Mouse (Mus musculus) mouse trophoblast stem cell (cell line): ENCODE measurements at regions not wholly inside any gene's neighbourhood (a gene's known extent, or its start where the extent isn't known, plus 50 kb on each side); places are given as distances from the start of the nearest gene placed in this dataset.

ENCODE experiments used
- in situ Hi-C, 2 experiments: fragments of 300-500 bp; cut with MseI, MboI; formaldehyde crosslinking; loops; 2 replicates in 1 of 2; 3 replicates in 1 of 2; pipeline ENCODE4 v1.15.1; 2025

- in situ Hi-C loops, result no loop called here
Measured at GRCm38 (mm10) chr16:93078909-93079308, 253.0 kb upstream of the Runx1 start.

DNA sequence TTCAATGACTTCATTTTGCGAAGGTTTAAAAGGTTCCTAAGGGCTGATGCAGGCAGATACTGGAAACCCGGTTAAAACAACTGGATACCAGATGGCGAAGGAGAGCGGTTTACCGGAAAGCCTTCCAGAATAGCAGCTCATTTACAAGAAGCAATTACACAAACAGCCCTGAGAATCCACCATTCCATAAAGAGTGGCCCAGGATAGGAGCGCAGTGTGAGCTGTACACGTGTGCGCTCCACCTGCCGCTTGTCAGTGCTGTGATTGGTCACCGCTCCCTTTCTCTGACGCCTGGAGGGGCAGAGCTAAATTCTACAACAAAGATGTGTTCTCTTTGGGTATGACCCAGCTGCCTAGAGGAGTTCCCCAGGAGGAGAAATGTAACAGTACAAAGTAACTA is 249.5 kb upstream of the Runx1 start:
- in situ Hi-C loops, result no loop called here

GRCm38 (mm10) chr16:93072156-93072555 is 246.2 kb upstream of the Runx1 start:
- in situ Hi-C loops, result no loop called here

GRCm38 (mm10) chr16:93071726-93072125 is 245.8 kb upstream of the Runx1 start:
- in situ Hi-C loops, result no loop called here

DNA sequence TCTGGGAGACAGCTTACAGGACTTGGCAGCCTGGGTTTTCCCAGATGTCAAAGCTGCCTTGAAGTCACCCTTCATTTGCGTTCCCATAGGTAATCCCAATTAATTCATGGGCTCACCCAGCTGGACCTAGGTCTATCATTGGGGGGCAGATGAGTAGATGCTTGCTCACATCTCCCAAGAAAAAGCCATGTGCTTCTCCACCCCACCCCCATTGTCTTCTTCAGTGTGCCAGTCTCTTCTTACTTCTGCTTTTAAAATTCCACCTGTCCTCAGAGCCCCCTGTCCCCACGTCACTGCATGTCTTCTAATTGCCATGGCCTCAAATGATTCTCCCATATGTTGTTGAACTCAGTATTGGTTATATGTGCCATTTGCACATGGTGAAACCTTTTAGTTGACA is 240.9 kb upstream of the Runx1 start:
- in situ Hi-C loops, result no loop called here

DNA sequence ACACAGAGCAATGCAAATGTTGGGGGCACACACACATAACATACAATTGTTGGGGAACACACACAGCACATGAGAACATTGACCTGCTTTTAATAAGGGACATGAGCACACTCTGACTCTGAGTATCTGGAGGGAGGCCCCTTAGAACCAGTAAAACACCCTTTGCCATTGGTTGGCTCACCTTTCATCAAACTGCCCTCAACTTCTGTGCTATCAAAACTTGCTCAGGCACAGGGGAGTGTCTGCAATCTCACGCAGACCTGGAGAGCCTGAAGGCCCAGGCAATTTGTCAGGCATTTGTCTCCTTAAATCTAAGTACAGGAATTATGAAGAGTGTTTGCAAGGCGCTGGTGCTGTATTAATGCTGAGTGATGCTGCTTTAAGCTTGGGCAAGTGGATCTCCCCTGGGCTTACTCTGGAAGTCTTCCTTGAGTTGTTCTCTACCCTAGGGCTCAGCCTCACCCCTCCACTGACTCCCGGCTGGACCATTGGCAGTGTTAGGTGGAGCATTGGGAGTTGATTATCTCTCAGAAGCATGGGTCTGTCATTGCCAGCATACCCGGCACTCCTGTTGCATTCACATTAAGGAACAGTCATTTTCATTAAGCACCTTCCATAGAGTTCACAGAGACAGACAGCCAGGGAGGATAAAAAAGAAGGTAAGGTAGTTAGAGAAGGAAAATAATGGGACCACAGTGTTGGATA is 235.7 kb upstream of the Runx1 start:
- in situ Hi-C loops, result no loop called here

- in situ Hi-C loops, result no loop called here
Measured at GRCm38 (mm10) chr16:93056295-93056694, 230.3 kb upstream of the Runx1 start.

- in situ Hi-C loops, result no loop called here
Measured at GRCm38 (mm10) chr16:93055545-93055944, 229.6 kb upstream of the Runx1 start.

DNA sequence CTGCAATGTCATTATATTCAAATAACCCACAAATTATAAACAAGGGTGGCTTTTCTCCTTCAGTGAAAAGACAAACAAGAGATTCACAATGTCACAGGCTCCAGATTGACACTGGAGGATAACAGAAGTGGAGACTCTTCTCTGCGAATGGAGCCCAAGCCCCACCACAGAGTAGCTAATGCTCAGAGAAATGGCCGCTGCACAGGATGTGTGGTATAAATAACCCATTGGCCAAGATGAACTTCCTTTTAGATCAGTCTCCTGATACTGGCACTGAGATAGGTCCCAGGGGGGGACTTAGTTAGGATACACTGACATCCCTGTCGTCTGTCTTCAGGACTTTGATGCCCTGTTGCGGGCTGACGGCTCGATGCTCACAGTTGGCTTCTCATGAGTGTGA is 225.3 kb upstream of the Runx1 start:
- in situ Hi-C loops, result no loop called here

DNA sequence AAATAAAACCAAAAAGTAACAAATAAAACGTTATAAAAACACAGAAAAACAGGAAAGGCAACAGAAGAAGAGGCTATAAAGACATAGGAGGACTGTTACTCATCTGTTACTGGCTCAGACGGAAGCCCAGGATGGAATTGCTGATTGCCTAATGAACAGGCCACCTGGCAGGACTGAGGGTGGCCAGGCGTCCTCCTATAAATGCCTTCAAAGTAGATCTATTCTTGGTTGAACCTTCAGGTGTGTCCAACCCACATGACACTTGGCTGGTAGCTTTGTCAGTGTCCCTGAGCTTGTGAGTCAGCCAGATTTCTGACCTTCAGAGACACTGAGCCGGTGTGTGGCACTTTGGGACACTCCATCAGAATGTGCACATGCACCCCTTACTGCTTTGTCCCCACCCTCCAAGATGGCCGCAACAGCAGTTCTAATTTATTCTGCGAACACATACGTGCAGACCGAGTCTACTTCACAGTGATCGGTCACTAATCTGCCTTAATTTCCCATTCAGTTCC is 222.5 kb upstream of the Runx1 start:
- in situ Hi-C loops, result no loop called here

DNA sequence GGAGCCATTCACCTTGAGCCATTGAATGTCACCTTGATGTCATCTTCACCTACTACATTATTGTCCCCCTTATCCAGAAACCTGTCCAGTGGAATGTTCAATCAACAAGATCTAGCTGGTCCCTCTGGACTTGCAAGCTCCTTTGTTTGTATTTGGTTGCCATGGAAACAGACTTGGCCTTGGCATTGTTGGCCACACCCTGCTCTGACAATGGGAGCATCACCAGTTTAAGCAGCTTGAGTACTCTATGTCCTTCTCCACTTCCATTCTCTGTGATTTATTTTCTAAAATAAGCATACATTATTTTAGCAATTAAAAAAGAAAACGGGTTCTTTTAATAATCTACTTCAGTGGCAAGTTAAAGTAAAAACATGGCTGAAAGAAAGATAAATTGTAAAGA is 221.6 kb upstream of the Runx1 start:
- in situ Hi-C loops, result no loop called here

DNA sequence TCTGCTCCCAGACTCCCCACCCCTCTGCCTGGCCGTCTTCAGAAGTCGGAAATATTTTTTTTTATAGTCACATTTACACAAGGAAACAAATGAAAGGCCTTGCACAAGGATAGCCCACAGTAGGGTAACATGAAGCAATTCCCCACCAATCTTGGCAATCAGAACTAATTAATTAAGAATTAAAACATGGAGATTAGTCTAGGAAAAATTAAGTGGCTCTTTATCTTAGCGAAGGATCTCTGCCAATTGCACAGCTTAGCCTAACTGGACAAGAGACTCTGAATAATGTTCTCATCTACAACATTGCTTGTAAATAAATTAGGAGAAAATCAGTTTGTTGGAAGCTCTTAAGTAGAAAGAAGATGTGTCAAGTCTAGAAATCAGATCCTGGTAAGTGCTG is 220.3 kb upstream of the Runx1 start:
- in situ Hi-C loops, result no loop called here

DNA sequence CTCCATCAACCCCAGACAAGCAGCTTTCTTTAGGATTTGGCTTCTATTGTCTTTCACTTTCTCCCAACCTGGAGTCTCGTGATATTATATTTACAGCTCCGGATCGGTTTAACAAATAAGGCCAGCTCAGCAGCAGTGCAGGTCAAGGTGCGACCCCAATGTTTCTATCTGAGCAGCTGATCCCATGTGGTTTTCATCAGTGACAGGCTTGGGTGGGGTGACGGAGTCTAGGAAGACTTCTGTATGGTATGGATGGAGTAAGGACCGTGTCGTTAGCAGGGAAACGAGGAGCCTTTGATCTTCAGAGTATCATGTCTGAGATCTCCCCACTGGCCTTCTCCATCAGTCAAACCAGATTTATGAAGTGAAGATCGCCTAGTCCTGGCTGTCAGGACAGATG is 217.4 kb upstream of the Runx1 start:
- in situ Hi-C loops, result no loop called here

DNA sequence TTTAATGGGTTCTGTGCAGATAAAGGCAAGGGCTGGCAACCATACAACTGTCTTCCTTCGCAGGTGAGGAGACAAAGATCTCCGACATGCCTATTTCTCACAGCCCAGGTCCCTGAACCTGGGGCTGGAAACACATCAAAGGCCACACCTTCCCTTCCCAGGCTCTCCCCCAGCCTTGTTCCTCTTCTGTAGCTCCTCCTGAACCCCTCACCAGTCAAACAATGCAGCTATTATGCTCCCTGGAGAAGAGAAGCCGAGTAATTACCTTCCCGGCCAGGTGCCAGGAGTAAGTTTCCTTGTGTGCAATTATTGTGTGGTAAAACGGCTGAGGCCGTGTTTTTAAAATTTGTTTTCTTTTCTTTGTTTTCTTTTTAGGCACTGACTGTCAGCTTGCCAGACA is 217.0 kb upstream of the Runx1 start:
- in situ Hi-C loops, result no loop called here

GRCm38 (mm10) chr16:93042491-93042890 is 216.5 kb upstream of the Runx1 start:
- in situ Hi-C loops, result no loop called here

GRCm38 (mm10) chr16:93041887-93042286 is 215.9 kb upstream of the Runx1 start:
- in situ Hi-C loops, result no loop called here

DNA sequence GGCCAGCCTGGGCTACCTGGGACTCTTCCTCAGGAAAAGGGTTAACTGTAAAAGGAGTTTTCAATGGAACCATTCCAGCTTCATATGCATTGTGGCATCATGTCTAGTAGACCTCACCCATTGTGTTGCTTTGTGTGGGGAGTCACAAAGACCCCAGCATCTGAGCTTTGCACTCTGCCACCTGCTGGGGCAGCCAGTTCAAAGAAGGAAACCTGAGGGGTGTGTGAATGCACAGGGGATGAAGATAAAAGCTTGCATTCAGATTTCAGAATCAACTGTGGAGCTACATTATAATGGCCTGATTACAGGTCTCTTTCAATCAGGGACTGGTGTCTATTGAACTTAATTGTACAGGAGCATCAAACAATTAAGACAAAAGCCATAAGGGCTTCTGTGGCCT is 215.4 kb upstream of the Runx1 start:
- in situ Hi-C loops, result no loop called here

DNA sequence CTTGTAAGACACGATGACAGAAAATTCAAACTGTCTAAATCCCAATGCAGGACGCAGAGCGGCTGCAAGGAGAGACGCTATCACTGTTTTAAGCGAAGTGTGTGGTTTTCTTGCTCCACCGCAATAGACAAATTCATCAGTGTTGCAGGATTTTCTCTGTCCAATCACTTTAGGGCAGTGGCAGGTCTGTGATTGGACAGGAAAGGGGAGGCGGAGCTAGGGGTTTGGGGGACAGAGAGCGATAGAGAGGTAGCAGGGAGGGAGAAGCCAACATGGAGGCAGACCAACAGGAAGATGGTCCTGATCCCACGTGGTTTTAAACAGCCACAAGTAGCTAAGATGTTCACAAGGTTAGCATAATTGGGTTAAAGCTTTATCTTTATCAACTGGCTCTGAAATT is 209.7 kb upstream of the Runx1 start:
- in situ Hi-C loops, result no loop called here

DNA sequence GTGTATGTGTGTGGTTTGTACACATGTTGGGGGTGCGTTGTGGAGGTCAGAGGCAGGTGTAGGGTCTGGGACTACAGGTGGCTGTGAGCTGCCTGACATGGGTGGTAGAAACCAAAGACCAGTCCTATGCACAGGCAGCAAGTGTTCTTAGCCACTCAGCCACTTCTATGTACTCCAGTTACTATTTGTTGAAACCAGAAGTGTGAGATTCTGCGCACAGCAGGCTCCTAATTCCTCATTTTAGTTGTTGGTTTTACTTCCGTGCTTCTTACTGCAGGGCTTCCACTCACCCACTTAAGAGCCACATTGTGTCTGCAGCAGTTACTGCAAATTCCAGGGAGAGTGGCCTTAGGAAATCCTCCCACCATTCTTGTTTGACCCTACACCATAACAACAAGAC is 208.0 kb upstream of the Runx1 start:
- in situ Hi-C loops, result no loop called here

DNA sequence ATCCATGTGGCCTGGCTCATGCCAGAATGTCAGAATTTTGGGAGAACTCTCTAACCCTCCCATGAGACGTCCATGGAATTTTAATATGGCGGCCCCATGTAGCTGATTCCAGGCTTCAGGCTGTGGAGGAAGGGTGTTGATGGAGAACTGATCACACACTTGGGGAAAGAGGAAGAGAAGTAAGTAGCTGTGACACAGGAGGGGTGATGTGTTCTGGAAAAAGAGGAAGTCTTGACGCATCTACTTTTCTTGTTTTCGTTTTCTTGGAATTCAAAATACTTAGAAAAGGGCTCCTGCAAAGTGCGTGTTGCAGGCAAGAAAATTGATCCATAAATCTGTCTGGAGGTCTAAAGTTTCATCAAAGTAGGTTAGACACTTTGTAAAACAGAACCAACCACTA is 205.7 kb upstream of the Runx1 start:
- in situ Hi-C loops, result no loop called here

- in situ Hi-C loops, result no loop called here
Measured at GRCm38 (mm10) chr16:93028640-93029039, 202.7 kb upstream of the Runx1 start.

DNA sequence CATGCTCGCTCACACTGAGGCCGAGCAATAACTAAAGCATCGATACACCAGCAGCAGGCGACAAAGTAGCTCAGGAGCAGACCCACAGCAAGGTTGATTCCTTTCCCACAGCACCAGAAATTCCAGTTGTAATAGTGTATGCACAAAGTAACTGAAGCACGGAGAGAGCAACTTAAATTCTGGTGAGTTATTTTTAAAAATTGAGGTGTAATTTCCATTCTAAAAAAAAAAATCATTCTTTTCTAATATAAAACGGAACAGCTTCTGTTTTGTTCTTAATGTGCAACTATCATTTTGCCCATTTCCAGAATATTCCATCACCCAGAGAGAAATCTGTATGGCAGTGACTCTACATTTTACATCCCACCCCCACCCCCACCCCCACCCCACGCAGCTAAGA is 202.1 kb upstream of the Runx1 start:
- in situ Hi-C loops, result no loop called here

DNA sequence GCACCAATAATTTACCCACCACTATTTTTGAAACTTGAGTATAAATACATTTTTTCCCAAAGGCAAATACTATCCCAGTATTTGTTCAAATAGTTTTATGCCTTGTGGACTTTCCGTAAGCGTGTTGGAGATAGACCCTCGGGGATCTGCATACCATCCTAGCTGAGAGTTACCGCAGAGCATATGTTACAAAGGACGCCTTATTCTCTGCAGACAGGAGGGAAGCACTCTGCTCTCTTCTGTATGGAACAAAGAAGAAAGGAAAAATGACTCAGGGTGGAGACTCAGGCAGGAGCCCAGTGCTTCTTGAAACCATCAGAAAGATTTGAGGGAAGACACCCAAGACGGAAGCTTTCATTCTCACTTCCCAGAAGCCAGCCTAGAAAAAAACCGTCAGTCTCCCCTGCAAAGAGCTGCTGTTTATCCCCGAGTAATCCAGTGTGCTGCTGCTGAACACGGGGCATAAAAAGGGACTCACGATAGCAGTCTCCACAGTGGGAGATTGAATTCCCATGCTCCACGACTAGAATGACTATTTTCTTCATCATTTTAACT is 200.2 kb upstream of the Runx1 start:
- in situ Hi-C loops, result no loop called here
